Mouse (Mus musculus) forebrain, embryonic 15.5 days (tissue): ENCODE results near the gene Znfx1. TPM values are rescaled to one million over a fixed set of nuclear protein-coding genes. Genes with fewer than 3 reads are reported as not detected.

Experiments used
- ATAC-seq: fragments of 200-750 bp; cut with Nextera tagmentation; replicated peaks from 2 replicates; pipeline ENCODE4 v1.8.0; 2017; ENCODE audit warnings: mild to moderate bottlenecking, moderate TSS enrichment, moderate library complexity
- H3K27ac ChIP-seq: fragments of 300-500 bp; sonication (generic); replicated peaks from 2 replicates; pipeline ENCODE4 v1.5.1; 2015; ENCODE audit warnings: mild to moderate bottlenecking, inconsistent platforms
- H3K27me3 ChIP-seq: fragments of 300-500 bp; sonication (generic); 2 replicates; pipeline ENCODE4 v1.6.1; 2015; ENCODE audit warnings: inconsistent platforms
- H3K36me3 ChIP-seq: fragments of 300-500 bp; sonication (generic); 2 replicates; pipeline ENCODE4 v1.6.1; 2015; ENCODE audit warnings: mild to moderate bottlenecking, inconsistent platforms
- H3K4me1 ChIP-seq: fragments of 300-500 bp; sonication (generic); 2 replicates; pipeline ENCODE4 v1.6.1; 2015; ENCODE audit warnings: inconsistent platforms
- H3K4me2 ChIP-seq: fragments of 300-500 bp; sonication (generic); replicated peaks from 2 replicates; pipeline ENCODE4 v1.6.1; 2015; ENCODE audit warnings: mild to moderate bottlenecking, inconsistent platforms
- H3K4me3 ChIP-seq: fragments of 300-500 bp; sonication (generic); 2 replicates; pipeline ENCODE4 v1.5.1; 2015; ENCODE audit warnings: mild to moderate bottlenecking, inconsistent platforms
- H3K9ac ChIP-seq: fragments of 300-500 bp; sonication (generic); replicated peaks from 2 replicates; pipeline ENCODE4 v1.6.1; 2015; ENCODE audit warnings: mild to moderate bottlenecking, inconsistent platforms
- H3K9me3 ChIP-seq: fragments of 300-500 bp; sonication (generic); 2 replicates; pipeline ENCODE4 v1.6.1; 2016; ENCODE audit warnings: inconsistent platforms
- WGBS: fragments of 180-500 bp; shearing (Covaris S2); methylation state at CpG from one replicate; pipeline ENCODE4 v1.1.7; 2015; ENCODE audit warnings: mixed read lengths; 5-methylcytosine and 5-hydroxymethylcytosine counted together
- polyA plus RNA-seq: library from polyadenylated mRNA; unstranded; fragments of >200 nt; fragmentation: Nextera tagmentation; extraction: Ambion mirVana; gene quantifications from 2 replicates; pipeline ENCODE4 v1.2.1, GENCODE M21; 2015

The Znfx1 gene
- polyA plus RNA-seq, 1 experiment from 2014 or later, result 7.2 TPM

GRCm38 (mm10) chr2:167081135-167081534 is 18.3 kb upstream of the Znfx1 start:
- H3K27ac ChIP-seq, result no peak overlapping the region
- H3K4me2 ChIP-seq, result no peak overlapping the region
- no peaks in the 10 kb centered on the region for H3K36me3 ChIP-seq
- no peaks in the 10 kb centered on the region for H3K9me3 ChIP-seq
- H3K27me3 ChIP-seq, result no peaks in the 10 kb centered on the region
- H3K4me3 ChIP-seq, result no peak overlapping the region
- WGBS, result 63% methylated on average over 6 of the region's 6 CpGs
- no peak overlapping the region for H3K9ac ChIP-seq
- H3K4me1 ChIP-seq, result peaks cover 22% of the 10 kb centered on the region
- ATAC-seq, result no peak

- peaks cover 22% of the 10 kb centered on the region for H3K4me1 ChIP-seq
- peak overlapping the region; percentile 68; the same call in 1 of the 2 replicates for H3K27ac ChIP-seq
- no peak overlapping the region for H3K9ac ChIP-seq
- H3K4me2 ChIP-seq, result no peak overlapping the region
- no peaks in the 10 kb centered on the region for H3K27me3 ChIP-seq
- no peaks in the 10 kb centered on the region for H3K9me3 ChIP-seq
- 89% methylated on average over 3 of the region's 3 CpGs for WGBS
- H3K36me3 ChIP-seq, result no peaks in the 10 kb centered on the region
- H3K4me3 ChIP-seq, result no peak overlapping the region
- no peak for ATAC-seq
Measured at GRCm38 (mm10) chr2:167080387-167080786, 17.6 kb upstream of the Znfx1 start.

GRCm38 (mm10) chr2:167079535-167080257 is 16.9 kb upstream of the Znfx1 start:
- H3K27me3 ChIP-seq, result no peaks in the 10 kb centered on the region
- no peak overlapping the region for H3K4me3 ChIP-seq
- peak; percentile 72 for ATAC-seq
- H3K9ac ChIP-seq, result no peak overlapping the region
- no peaks in the 10 kb centered on the region for H3K36me3 ChIP-seq
- H3K27ac ChIP-seq, result peak overlapping the region; percentile 68
- 36% methylated on average over 18 of the region's 18 CpGs for WGBS
- 0 out of 2 replicates have a peak overlapping the region, but pooled peaks have one; percentile 4 for H3K4me2 ChIP-seq
- H3K9me3 ChIP-seq, result no peaks in the 10 kb centered on the region
- H3K4me1 ChIP-seq, result peaks cover 22% of the 10 kb centered on the region

GRCm38 (mm10) chr2:167078931-167079495 is 16.2 kb upstream of the Znfx1 start:
- no peak overlapping the region for H3K4me3 ChIP-seq
- 53% methylated on average over 9 of the region's 9 CpGs for WGBS
- no peaks in the 10 kb centered on the region for H3K36me3 ChIP-seq
- H3K27me3 ChIP-seq, result no peaks in the 10 kb centered on the region
- peak; percentile 9; the same call in 1 of the 2 replicates for ATAC-seq
- peaks cover 22% of the 10 kb centered on the region for H3K4me1 ChIP-seq
- H3K4me2 ChIP-seq, result 0 out of 2 replicates have a peak overlapping the region, but pooled peaks have one; percentile 4
- no peaks in the 10 kb centered on the region for H3K9me3 ChIP-seq
- H3K9ac ChIP-seq, result no peak overlapping the region
- H3K27ac ChIP-seq, result peak overlapping the region; percentile 68

- no peak for ATAC-seq
- H3K4me1 ChIP-seq, result peaks cover 22% of the 10 kb centered on the region
- H3K9ac ChIP-seq, result no peak overlapping the region
- no peak overlapping the region for H3K27ac ChIP-seq
- no peaks in the 10 kb centered on the region for H3K9me3 ChIP-seq
- no peaks in the 10 kb centered on the region for H3K36me3 ChIP-seq
- H3K4me3 ChIP-seq, result no peak overlapping the region
- no peak overlapping the region for H3K4me2 ChIP-seq
- H3K27me3 ChIP-seq, result no peaks in the 10 kb centered on the region
- 54% methylated on average over 7 of the region's 7 CpGs for WGBS
Measured at GRCm38 (mm10) chr2:167078486-167078885, 15.7 kb upstream of the Znfx1 start.

GRCm38 (mm10) chr2:167077199-167077962 is 14.6 kb upstream of the Znfx1 start:
- Histone ChIP-seq H3K9me3 (no peaks in the 10 kb centered on the region), H3K4me2 (no peak overlapping the region), H3K27me3 (no peaks in the 10 kb centered on the region), H3K27ac (no peak overlapping the region), H3K36me3 (no peaks in the 10 kb centered on the region), H3K4me1 (peaks cover 22% of the 10 kb centered on the region), H3K9ac (no peak overlapping the region), H3K4me3 (no peak overlapping the region)
- ATAC-seq, result no peak
- 89% methylated on average over 11 of the region's 11 CpGs for WGBS

GRCm38 (mm10) chr2:167076759-167077158 is 13.9 kb upstream of the Znfx1 start:
- 75% methylated on average over 2 of the region's 2 CpGs for WGBS
- Histone ChIP-seq H3K36me3 (no peaks in the 10 kb centered on the region), H3K27ac (no peak overlapping the region), H3K27me3 (no peaks in the 10 kb centered on the region), H3K4me2 (no peak overlapping the region), H3K9me3 (no peaks in the 10 kb centered on the region), H3K9ac (no peak overlapping the region), H3K4me1 (peaks cover 25% of the 10 kb centered on the region), H3K4me3 (no peak overlapping the region)
- ATAC-seq, result no peak

GRCm38 (mm10) chr2:167076352-167076751 is 13.5 kb upstream of the Znfx1 start:
- Histone ChIP-seq H3K27me3 (no peaks in the 10 kb centered on the region), H3K4me3 (no peak overlapping the region), H3K4me1 (peaks cover 23% of the 10 kb centered on the region), H3K36me3 (no peaks in the 10 kb centered on the region), H3K9ac (no peak overlapping the region), H3K4me2 (no peak overlapping the region), H3K27ac (no peak overlapping the region), H3K9me3 (no peaks in the 10 kb centered on the region)
- ATAC-seq, result no peak
- WGBS, result 96% methylated on average over 4 of the region's 4 CpGs

GRCm38 (mm10) chr2:167074587-167074986 is 11.8 kb upstream of the Znfx1 start:
- 93% methylated on average over 5 of the region's 5 CpGs for WGBS
- H3K36me3 ChIP-seq, result no peaks in the 10 kb centered on the region
- no peak overlapping the region for H3K27ac ChIP-seq
- no peak overlapping the region for H3K9ac ChIP-seq
- no peaks in the 10 kb centered on the region for H3K27me3 ChIP-seq
- H3K9me3 ChIP-seq, result no peaks in the 10 kb centered on the region
- no peak overlapping the region for H3K4me3 ChIP-seq
- no peak for ATAC-seq
- H3K4me1 ChIP-seq, result peaks cover 28% of the 10 kb centered on the region
- H3K4me2 ChIP-seq, result no peak overlapping the region

- no peaks in the 10 kb centered on the region for H3K27me3 ChIP-seq
- peak overlapping the region; percentile 89 for H3K27ac ChIP-seq
- peaks cover 15% of the 10 kb centered on the region for H3K4me1 ChIP-seq
- WGBS, result 7% methylated on average over 22 of the region's 22 CpGs
- H3K36me3 ChIP-seq, result peaks cover 4% of the 10 kb centered on the region; the same call in 1 of the 2 replicates
- no peaks in the 10 kb centered on the region for H3K9me3 ChIP-seq
- peak; percentile 98 for ATAC-seq
- H3K4me3 ChIP-seq, result peak overlapping the region; percentile 51
- peak overlapping the region; percentile 54 for H3K9ac ChIP-seq
- peak overlapping the region; percentile 54 for H3K4me2 ChIP-seq
Measured at GRCm38 (mm10) chr2:167071641-167072601, 9.1 kb upstream of the Znfx1 start.

GRCm38 (mm10) chr2:167071266-167071640 is 8.4 kb upstream of the Znfx1 start:
- Histone ChIP-seq H3K27ac (peak overlapping the region; percentile 89), H3K4me1 (peaks cover 15% of the 10 kb centered on the region), H3K9me3 (no peaks in the 10 kb centered on the region), H3K27me3 (no peaks in the 10 kb centered on the region), H3K9ac (peak overlapping the region; percentile 54), H3K4me2 (peak overlapping the region; percentile 54), H3K36me3 (peaks cover 10% of the 10 kb centered on the region; the same call in 1 of the 2 replicates), H3K4me3 (peak overlapping the region; percentile 51)
- peak; percentile 30; the same call in 1 of the 2 replicates for ATAC-seq
- WGBS, result 25% methylated on average over 12 of the region's 12 CpGs
